Mouse (Mus musculus) thymus, adult 2 months (tissue): ENCODE results near the gene Rnaseh2c. TPM values are rescaled to one million over a fixed set of nuclear protein-coding genes. Genes with fewer than 3 reads are reported as not detected.

Experiments
- DNase-seq: peaks from one replicate; pipeline ENCODE4 v3.0.0; 2021
- H3K27ac ChIP-seq: fragments of 200-500 bp; 2 replicates; pipeline ENCODE4 v1.5.1; 2012; ENCODE audit warnings: low read length, control low read depth; ENCODE audit not compliant: control insufficient read depth, insufficient read depth
- H3K27me3 ChIP-seq: fragments of 200-500 bp; 2 replicates; pipeline ENCODE4 v1.6.1; 2012; ENCODE audit warnings: mild to moderate bottlenecking, low read length, moderate library complexity, mixed read lengths; ENCODE audit not compliant: control insufficient read depth, insufficient read depth
- H3K36me3 ChIP-seq: fragments of 200-500 bp; 2 replicates; pipeline ENCODE4 v1.6.1; 2012; ENCODE audit warnings: mild to moderate bottlenecking, low read length, moderate library complexity; ENCODE audit not compliant: control insufficient read depth, insufficient read depth
- H3K4me1 ChIP-seq: fragments of 200-500 bp; replicated peaks from 2 replicates; pipeline ENCODE4 v1.6.1; 2012; ENCODE audit warnings: low read length; ENCODE audit not compliant: control insufficient read depth, insufficient read depth
- H3K4me3 ChIP-seq: fragments of 200-500 bp; 2 replicates; pipeline ENCODE4 v1.5.1; 2012; ENCODE audit warnings: mild to moderate bottlenecking, low read length, control low read depth, moderate library complexity; ENCODE audit not compliant: control insufficient read depth, insufficient read depth
- CTCF ChIP-seq: fragments of 200-500 bp; IDR thresholded peaks from 2 replicates; pipeline ENCODE4 v1.5.1; 2012; ENCODE audit warnings: mild to moderate bottlenecking, control low read depth, low read length, moderate library complexity, borderline replicate concordance; ENCODE audit not compliant: control insufficient read depth, poor library complexity, insufficient read depth; ENCODE audit errors: extremely low read depth
- POLR2A ChIP-seq: fragments of 200-500 bp; IDR thresholded peaks from 2 replicates; pipeline ENCODE4 v1.6.1; 2012; ENCODE audit warnings: mild to moderate bottlenecking, low read length, control low read depth, moderate library complexity; ENCODE audit not compliant: control insufficient read depth, poor library complexity, insufficient read depth; ENCODE audit errors: extremely low read depth
- WGBS: fragments of 180-500 bp; shearing (Covaris S2); methylation state at CpG from one replicate; pipeline ENCODE4 v1.1.7; 2018; 5-methylcytosine and 5-hydroxymethylcytosine counted together
- polyA plus RNA-seq: library from polyadenylated mRNA; depleted of rRNA; stranded (reverse); fragments of >200 nt; gene quantifications from 2 replicates; pipeline ENCODE4 v1.2.3, GENCODE M21; 2012

Gene Rnaseh2c
- polyA plus RNA-seq, 1 experiment = 87.0 TPM

- TF ChIP-seq CTCF = no peak
- no peak for TF ChIP-seq POLR2A
- WGBS = 98% methylated on average over 6 of the region's 6 CpGs
- H3K36me3 ChIP-seq = peaks cover 58% of the 10 kb centered on the region
Measured at GRCm38 (mm10) chr19:5647791-5648190, 46.1 kb downstream of the Rnaseh2c start.

GRCm38 (mm10) chr19:5648401-5649297 is 47.0 kb downstream of the Rnaseh2c start:
- peaks cover 56% of the 10 kb centered on the region for H3K36me3 ChIP-seq
- WGBS = 12% methylated on average over 26 of the region's 26 CpGs

More at GRCm38 (mm10) chr19:5647791-5648190, 46.1 kb downstream of the Rnaseh2c start:
- Histone ChIP-seq H3K4me1 (peaks cover 14% of the 10 kb centered on the region), H3K4me3 (no peak overlapping the region), H3K27ac (no peak overlapping the region), H3K27me3 (no peaks in the 10 kb centered on the region)
- no peak for DNase-seq

GRCm38 (mm10) chr19:5649298-5649741 is 47.6 kb downstream of the Rnaseh2c start:
- peaks cover 56% of the 10 kb centered on the region for H3K36me3 ChIP-seq
- no peak for DNase-seq
- H3K4me3 ChIP-seq = peak overlapping the region; percentile 27; the same call in 1 of the 2 replicates
- TF ChIP-seq POLR2A (no peak), CTCF (no peak)
- H3K4me1 ChIP-seq = peaks cover 14% of the 10 kb centered on the region
- H3K27me3 ChIP-seq = no peaks in the 10 kb centered on the region
- 51% methylated on average over 6 of the region's 6 CpGs for WGBS
- H3K27ac ChIP-seq = peak overlapping the region; percentile 27; the same call in 1 of the 2 replicates

More at GRCm38 (mm10) chr19:5648401-5649297, 47.0 kb downstream of the Rnaseh2c start:
- Histone ChIP-seq H3K27me3 (no peaks in the 10 kb centered on the region), H3K4me1 (peaks cover 14% of the 10 kb centered on the region), H3K4me3 (peak overlapping the region; percentile 27; the same call in 1 of the 2 replicates), H3K27ac (peak overlapping the region; percentile 27)
- TF ChIP-seq POLR2A = no peak
- no peak for TF ChIP-seq CTCF
- DNase-seq = peak; percentile 84

GRCm38 (mm10) chr19:5651502-5652274 is 50.0 kb downstream of the Rnaseh2c start:
- peaks cover 14% of the 10 kb centered on the region for H3K4me1 ChIP-seq
- no peaks in the 10 kb centered on the region for H3K27me3 ChIP-seq
- peaks cover 57% of the 10 kb centered on the region for H3K36me3 ChIP-seq
- WGBS = 94% methylated on average over 13 of the region's 13 CpGs
- no peak for TF ChIP-seq CTCF
- no peak for DNase-seq
- H3K27ac ChIP-seq = no peak overlapping the region
- no peak overlapping the region for H3K4me3 ChIP-seq

GRCm38 (mm10) chr19:5652570-5652969 is 50.9 kb downstream of the Rnaseh2c start:
- DNase-seq = no peak
- Histone ChIP-seq H3K36me3 (peaks cover 49% of the 10 kb centered on the region), H3K27me3 (no peaks in the 10 kb centered on the region), H3K4me3 (no peak overlapping the region), H3K27ac (no peak overlapping the region), H3K4me1 (peaks cover 14% of the 10 kb centered on the region)
- WGBS = 97% methylated on average over 6 of the region's 6 CpGs
- TF ChIP-seq POLR2A = no peak
- TF ChIP-seq CTCF = no peak

GRCm38 (mm10) chr19:5653969-5654719 is 52.5 kb downstream of the Rnaseh2c start:
- Histone ChIP-seq H3K27ac (no peak overlapping the region), H3K4me1 (peaks cover 4% of the 10 kb centered on the region), H3K4me3 (no peak overlapping the region), H3K27me3 (no peaks in the 10 kb centered on the region), H3K36me3 (peaks cover 50% of the 10 kb centered on the region)
- TF ChIP-seq CTCF (no peak), POLR2A (no peak)
- WGBS = 94% methylated on average over 62 of the region's 62 CpGs
- no peak for DNase-seq
